Mouse (Mus musculus): ENCODE measurements around the gene Utp18. TPM values are rescaled to one million over a fixed set of nuclear protein-coding genes. Genes with fewer than 3 reads are reported as not detected.

Utp18 gene
- total RNA-seq, 4 experiments from 2014 or later = 20.1 to 24.8 (median 23.4) TPM

DNA sequence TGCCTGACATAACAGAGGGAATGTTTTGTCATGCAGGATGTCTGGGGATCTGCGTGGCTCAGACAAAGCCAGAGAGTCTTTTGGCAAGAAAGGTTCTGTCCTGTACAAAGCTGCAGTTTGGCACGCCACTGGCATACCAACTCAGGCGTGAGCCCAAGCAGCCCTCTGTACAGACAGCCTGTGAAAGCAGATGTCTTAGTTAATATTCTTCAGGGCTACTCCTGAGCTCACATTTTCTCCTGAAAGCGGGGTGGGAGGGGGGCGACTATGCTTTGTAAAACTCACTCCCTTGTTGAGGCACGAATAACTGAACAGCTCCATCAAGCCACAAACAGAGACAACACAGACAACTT is 56.3 kb downstream of the Utp18 start:
- peak in 1 of 2 experiments; percentile 43 for DNase-seq (ENCODE audit: low spot score in 2 of 2)

DNA sequence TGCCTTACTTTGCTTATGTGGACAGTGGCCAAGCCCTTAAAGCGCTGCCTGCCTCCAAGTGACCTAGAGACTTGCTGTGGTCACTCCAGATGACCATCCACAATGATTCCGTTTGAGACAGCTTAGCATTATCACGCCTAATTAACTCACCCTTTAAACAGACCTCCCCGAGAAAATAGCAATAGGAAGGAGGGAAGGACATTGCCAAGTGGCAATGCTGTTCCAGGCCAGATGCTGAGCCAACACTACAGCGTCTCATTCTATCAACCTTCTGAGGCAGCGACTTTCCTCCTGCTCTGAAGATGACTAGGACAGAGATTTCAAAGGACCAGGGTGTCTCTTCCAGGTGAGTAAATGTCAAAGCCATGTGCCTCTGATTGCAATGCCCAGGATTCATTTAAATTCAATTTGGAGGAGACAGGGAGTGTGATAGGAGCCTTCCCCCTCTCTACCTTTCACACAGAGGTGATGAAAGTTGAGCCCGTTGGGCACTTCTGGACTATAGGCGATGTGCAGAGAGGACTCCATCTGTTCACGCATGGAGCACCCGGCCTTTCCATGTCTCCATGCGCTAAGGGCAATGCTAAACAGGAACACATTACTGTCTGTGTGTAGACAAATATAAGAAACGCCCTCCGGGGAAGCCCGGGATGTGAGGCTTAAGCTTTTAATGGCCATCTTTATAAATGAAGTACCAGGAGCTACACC is 56.8 kb downstream of the Utp18 start:
- no peak for DNase-seq (ENCODE audit: low spot score in 2 of 2)

- DNase-seq (ENCODE audit: low spot score in 2 of 2) = no peak
Observed at GRCm38 (mm10) chr11:93822261-93822660, 63.3 kb downstream of the Utp18 start.

GRCm38 (mm10) chr11:93821533-93821932 is 64.0 kb downstream of the Utp18 start:
- DNase-seq (ENCODE audit: low spot score in 2 of 2) = no peak

GRCm38 (mm10) chr11:93817966-93818738 is 67.4 kb downstream of the Utp18 start:
- DNase-seq (ENCODE audit: low spot score in 2 of 2) = no peak

DNA sequence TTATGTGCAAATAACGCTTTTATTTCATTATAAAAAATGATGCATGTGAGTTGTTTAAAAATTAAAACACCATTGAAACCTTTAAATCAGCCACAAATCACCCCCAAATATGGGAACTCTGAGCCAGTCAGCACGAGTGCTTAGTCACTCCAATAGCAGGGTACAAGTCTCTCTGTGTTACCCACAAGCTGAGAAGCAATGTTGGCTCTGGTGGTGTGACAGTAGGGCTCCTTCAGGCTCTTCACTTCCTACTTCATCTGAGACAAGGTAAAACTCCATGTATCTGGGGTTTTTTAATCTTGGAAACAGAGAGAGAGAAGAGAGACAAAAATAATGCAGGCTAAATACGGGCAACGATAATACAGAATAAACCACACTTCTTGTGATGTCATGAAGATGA is 72.6 kb downstream of the Utp18 start:
- DNase-seq (ENCODE audit: low spot score in 2 of 2) = no peak

- DNase-seq (ENCODE audit: low spot score in 2 of 2) = peak; percentile 43 to 47
Observed at GRCm38 (mm10) chr11:93812125-93812868, 73.3 kb downstream of the Utp18 start.

Other genes starting within 250 kb of the Utp18 start
- gene Mbtd1, start 86 bp upstream of the Utp18 start, total RNA-seq (2022) = 10 to 100 TPM; 28.1 to 38.8 (median 31.6) TPM
- gene Nme2, start 70.5 kb upstream of the Utp18 start, total RNA-seq (2022) = 10 to 100 TPM; 67.9 to 99.0 (median 86.3) TPM
- 100 to 1,000 TPM in 3 of 4 experiments, 10 to 100 TPM in 1; 98.4 to 117 (median 112) TPM for gene Gm20390, start 82.5 kb upstream of the Utp18 start, total RNA-seq (2022)
- gene Nme1, start 82.8 kb upstream of the Utp18 start, total RNA-seq (2022) = 100 to 1,000 TPM in 1 of 4 experiments, 10 to 100 TPM in 3; 87.0 to 108 (median 92.1) TPM
- 100 to 1,000 TPM; 247 to 289 (median 277) TPM for gene Spag9, start 110.3 kb upstream of the Utp18 start, total RNA-seq (2022)